Mouse (Mus musculus) right cerebral cortex, postnatal 10 days (tissue): ENCODE results near the gene Rbm19.
"Not testable (repeated sequence)": the region's sequence is repeated elsewhere in the genome, so short reads cannot be mapped to it uniquely, and the experiment has no call there.

Experiments used
- DNase-seq, 2 experiments: peaks; one replicate each; pipeline ENCODE4 v3.0.0; 2021; ENCODE audit warnings: low spot score in 2 of 2

The Rbm19 gene

GRCm38 (mm10) chr5:120116261-120117050 lies at the start of gene Rbm19:
TSS of gene Rbm19 (plus strand) at chr5:120116465.
- DNase-seq: peak; percentile 94 to 96

DNA sequence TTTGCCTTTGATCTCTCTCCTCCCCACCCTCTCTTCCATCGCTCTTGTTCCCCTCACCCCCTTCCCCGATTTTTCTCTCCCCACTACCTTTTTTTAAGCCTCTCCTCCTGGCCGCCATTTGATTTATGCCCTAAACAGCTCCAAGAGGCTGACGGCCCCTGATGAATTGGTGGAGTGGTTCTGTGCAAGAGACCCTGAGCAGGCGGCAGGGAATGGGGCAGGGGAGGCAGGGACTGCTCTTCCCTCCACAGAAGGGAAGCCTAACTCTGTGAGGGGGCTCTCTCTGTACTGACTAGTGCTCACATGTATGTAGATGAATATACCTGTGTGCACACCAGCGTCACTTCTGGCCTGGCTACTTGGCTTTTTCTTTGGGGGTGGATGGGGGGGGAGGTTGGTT lies 49.0 kb upstream of the Rbm19 start:
- DNase-seq: no peak

- no peak for DNase-seq
Observed at GRCm38 (mm10) chr5:120074101-120074500, 42.2 kb upstream of the Rbm19 start.

GRCm38 (mm10) chr5:120080027-120080426 lies 36.2 kb upstream of the Rbm19 start:
- no peak for DNase-seq

- no peak for DNase-seq
Observed at GRCm38 (mm10) chr5:120080468-120080867, 35.8 kb upstream of the Rbm19 start.

- peak; percentile 79 to 91 for DNase-seq
Observed at GRCm38 (mm10) chr5:120088561-120088960, 27.7 kb upstream of the Rbm19 start.

DNA sequence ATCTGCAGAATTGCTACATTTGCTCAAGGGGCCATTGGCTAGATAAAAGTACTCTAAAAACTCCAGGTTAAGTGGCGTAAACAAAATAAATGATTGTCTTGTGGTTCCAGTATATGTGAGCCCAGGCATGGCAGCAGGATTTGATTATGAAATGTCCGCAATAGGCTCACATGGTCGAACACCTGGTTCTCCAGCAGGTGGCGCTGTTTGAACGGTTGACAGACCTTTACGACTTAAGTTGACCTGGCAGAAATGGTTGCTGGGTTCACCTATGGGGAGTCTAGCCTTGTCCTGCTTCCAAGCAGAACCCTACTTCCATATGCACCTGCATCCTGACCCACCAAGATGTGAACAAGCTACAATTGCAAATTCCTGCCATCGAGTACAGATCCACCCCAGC lies 21.7 kb upstream of the Rbm19 start:
- no peak for DNase-seq

GRCm38 (mm10) chr5:120097042-120097441 lies 19.2 kb upstream of the Rbm19 start:
- DNase-seq: no peak

DNA sequence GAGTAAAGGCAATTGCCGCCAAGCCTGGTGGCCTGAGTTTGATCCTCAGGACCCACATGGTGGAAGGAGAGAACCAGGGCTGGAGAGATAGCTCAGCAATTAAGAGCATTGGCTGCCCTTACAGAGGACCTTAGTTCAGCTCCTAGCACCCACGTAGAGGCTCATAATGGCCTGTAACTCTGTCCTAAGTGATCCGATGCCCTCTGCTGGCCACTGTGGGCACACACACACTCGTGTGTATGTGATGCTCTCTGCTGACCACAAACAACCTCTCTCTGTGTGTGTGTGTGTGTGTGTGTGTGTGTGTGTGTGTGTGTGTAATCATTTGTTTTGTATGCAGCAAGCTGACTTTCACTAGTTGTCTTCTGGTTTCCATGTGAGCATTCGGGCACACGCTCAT lies 15.5 kb upstream of the Rbm19 start:
- no peak for DNase-seq

DNA sequence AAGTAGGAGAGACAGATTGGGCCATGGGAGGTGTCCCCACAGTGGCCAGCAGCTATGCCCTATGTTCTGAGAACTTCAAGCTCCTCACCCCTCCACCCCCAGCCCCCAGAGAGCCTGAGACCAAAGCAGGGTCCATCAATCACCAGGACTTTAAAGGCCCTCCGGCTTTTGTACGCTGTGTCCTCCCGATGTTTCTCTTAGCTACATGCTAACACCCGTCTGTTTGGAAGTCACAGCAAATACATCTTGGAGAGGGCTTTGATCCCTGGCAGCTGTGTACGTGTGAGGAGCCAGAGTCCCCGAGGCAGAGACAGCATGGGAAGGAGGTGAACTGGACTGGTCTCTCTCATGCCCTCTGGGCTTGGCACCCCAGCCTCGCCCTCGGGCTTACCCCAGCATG lies 14.2 kb upstream of the Rbm19 start:
- DNase-seq: no peak

- DNase-seq: peak; percentile 44 to 46
Observed at GRCm38 (mm10) chr5:120102732-120103131, 13.5 kb upstream of the Rbm19 start.

GRCm38 (mm10) chr5:120103458-120103857 lies 12.8 kb upstream of the Rbm19 start:
- DNase-seq: no peak

GRCm38 (mm10) chr5:120106424-120107073 lies 9.7 kb upstream of the Rbm19 start:
- DNase-seq: no peak

GRCm38 (mm10) chr5:120114361-120114760 lies 1.9 kb upstream of the Rbm19 start:
- DNase-seq: no peak

DNA sequence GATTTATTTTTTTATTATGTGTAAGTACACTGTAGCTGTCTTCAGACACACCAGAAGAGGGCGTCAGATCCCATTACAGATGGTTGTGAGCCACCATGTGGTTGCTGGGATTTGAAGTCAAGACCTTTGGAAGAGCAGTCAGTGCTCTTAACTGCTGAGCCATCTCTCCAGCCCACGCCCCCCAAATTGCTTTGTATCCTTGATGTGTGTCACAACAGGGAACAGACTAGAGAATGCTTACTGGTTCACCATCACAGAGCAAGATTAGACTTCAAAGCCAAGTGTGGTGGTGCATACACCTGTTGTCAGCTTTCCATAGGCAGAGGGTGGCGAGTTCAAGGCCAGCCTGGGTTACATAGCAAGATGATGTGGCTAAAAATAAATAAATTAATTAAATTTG lies 896 bp downstream of the Rbm19 start:
- not testable (repeated sequence) for DNase-seq

- no peak for DNase-seq
Observed at GRCm38 (mm10) chr5:120124881-120125690, 8.8 kb downstream of the Rbm19 start.

DNA sequence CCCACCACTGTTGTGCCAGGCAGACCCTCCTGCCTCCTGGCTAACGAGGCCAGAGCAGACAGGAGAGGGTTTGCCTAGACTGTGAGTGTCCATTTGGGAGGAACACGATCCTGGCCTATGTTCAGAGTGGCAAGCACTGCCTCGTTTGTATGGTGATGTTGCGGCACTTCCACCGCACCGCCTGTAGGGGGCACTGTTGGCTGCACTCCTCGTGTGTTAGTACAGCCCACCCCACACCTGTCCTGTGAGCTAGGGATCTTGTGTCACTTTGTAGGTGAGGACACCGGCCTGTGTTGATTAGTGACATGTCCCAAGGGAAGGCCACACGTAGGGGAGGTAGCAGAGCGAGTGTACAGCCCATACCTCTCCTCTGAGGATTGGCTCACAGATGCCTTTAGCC lies 11.4 kb downstream of the Rbm19 start:
- DNase-seq: no peak

GRCm38 (mm10) chr5:120128511-120128910 lies 12.2 kb downstream of the Rbm19 start:
- no peak for DNase-seq

DNA sequence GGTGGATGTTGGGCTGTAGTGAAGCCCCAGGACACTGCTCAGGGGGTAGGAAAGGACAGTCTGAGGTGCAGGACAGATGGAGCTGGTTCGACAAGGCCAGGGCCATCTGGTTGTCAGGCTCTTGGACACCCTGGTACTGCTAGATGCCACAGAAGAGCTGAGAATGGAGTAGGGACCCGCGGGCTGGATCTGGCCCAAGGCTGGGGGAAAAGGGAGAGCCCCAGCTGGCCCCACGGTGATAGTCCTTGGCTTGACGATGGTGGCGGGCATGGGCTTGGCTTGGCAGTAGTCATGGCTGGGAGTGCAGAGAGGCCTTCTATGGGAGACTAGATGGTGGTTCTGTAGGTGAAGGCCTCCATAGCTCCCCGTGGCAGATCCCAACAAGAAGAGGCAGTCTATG lies 12.8 kb downstream of the Rbm19 start:
- no peak for DNase-seq

DNA sequence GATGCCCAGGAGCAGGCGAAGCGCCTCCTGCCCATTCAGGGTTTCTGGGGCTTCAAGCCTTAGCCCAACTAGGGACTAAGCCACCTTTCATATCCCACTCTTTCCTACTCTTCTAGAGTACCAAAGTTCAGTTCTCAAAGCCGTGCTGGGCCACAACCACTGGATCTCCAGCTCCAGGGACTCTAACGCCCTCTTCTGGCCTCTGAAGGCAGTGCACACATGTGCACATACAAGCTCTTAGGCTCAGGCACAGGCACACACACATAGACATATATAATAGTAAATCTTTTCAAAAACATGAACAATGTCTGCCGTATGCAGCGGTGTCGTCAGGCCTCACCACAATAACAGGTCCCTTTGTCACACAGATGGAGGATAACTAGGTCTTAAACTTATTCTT lies 13.5 kb downstream of the Rbm19 start:
- no peak for DNase-seq

GRCm38 (mm10) chr5:120130163-120130562 lies 13.9 kb downstream of the Rbm19 start:
- DNase-seq: no peak

DNA sequence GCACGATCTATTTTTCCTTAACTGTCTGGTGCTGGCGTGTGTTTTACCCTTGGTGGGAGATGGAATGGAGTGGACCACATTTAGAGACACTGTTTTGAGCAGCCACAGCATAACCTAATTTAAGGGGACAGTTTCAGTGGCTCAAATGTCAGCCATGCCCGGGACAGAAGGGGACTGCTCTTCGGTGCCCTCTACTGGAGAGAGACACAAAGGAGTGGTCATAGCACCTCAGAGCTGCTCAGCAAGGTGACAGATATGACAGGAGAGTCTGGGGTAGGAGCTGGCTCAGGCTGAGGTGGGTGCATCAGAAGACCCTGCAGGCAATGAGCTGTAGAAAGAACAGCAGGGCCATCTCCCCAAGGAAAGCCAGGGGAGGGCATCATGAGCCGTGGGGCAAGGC lies 15.3 kb downstream of the Rbm19 start:
- no peak for DNase-seq

- DNase-seq: peak in 1 of 2 experiments; percentile 63
Observed at GRCm38 (mm10) chr5:120134000-120134399, 17.7 kb downstream of the Rbm19 start.
